Mouse (Mus musculus): ENCODE results near the gene Baz1a. TPM values are rescaled to one million over a fixed set of nuclear protein-coding genes. Genes with fewer than 3 reads are reported as not detected.

The Baz1a gene
- polyA plus RNA-seq, 1 experiment from 2014 or later, result 12.1 TPM

DNA sequence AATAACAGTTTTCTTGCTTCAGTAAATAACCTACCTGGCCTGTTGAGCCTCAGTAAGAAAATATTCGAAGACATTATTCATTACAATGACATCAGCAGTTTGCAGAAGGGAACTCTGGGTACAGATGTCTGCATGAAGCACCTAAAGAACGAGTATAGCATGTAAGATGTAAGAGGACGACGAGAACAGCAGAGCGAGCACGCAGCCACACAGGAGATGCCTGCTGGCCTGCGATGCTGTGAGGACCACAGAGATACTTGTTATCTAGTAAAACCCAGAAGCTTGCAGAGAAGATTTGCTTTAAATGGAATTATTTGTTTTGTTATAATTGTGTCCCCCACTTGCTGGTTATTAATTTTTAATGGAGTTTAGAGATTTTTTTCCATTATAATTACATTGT lies 39.1 kb upstream of the Baz1a start:
- ATAC-seq, result no peak
- Histone ChIP-seq H3K36me3 (ENCODE audit: control insufficient read depth, insufficient read depth) (no peaks in the 10 kb centered on the region), H3K27me3 (replicated peaks; ENCODE audit: control insufficient read depth, insufficient read depth, low read length) (no peaks in the 10 kb centered on the region), H3K27ac (ENCODE audit: low read length) (no peak overlapping the region), H3K4me3 (replicated peaks; ENCODE audit: low read length) (no peak overlapping the region), H3K4me1 (replicated peaks; ENCODE audit: control insufficient read depth, insufficient read depth, low read length) (no peaks in the 10 kb centered on the region), H3K9me3 (ENCODE audit: control insufficient read depth, low read length) (no peaks in the 10 kb centered on the region), H3K9ac (replicated peaks; ENCODE audit: low read depth, low read length) (no peak overlapping the region), H3K4me2 (ENCODE audit: low read length) (no peak overlapping the region)
- 91% methylated on average over 7 of the region's 7 CpGs for WGBS

GRCm38 (mm10) chr12:55051210-55052173 lies 37.3 kb upstream of the Baz1a start:
- Histone ChIP-seq H3K27me3 (replicated peaks; ENCODE audit: control insufficient read depth, insufficient read depth, low read length) (no peaks in the 10 kb centered on the region), H3K4me1 (replicated peaks; ENCODE audit: control insufficient read depth, insufficient read depth, low read length) (no peaks in the 10 kb centered on the region), H3K4me2 (ENCODE audit: low read length) (no peak overlapping the region), H3K27ac (ENCODE audit: low read length) (no peak overlapping the region), H3K36me3 (ENCODE audit: control insufficient read depth, insufficient read depth) (peaks cover 1% of the 10 kb centered on the region; the same call in 1 of the 2 replicates), H3K4me3 (replicated peaks; ENCODE audit: low read length) (no peak overlapping the region), H3K9me3 (ENCODE audit: control insufficient read depth, low read length) (no peaks in the 10 kb centered on the region), H3K9ac (replicated peaks; ENCODE audit: low read depth, low read length) (no peak overlapping the region)
- ATAC-seq, result no peak
- WGBS, result 96% methylated on average over 8 of the region's 8 CpGs

GRCm38 (mm10) chr12:55049731-55050353 lies 35.7 kb upstream of the Baz1a start:
- no peak overlapping the region for H3K9ac ChIP-seq (replicated peaks; ENCODE audit: low read depth, low read length)
- no peak overlapping the region for H3K4me2 ChIP-seq (ENCODE audit: low read length)
- no peak overlapping the region for H3K4me3 ChIP-seq (replicated peaks; ENCODE audit: low read length)
- ATAC-seq, result no peak
- WGBS, result 93% methylated on average over 8 of the region's 8 CpGs
- H3K36me3 ChIP-seq (ENCODE audit: control insufficient read depth, insufficient read depth), result peaks cover 8% of the 10 kb centered on the region
- H3K27me3 ChIP-seq (replicated peaks; ENCODE audit: control insufficient read depth, insufficient read depth, low read length), result no peaks in the 10 kb centered on the region
- no peaks in the 10 kb centered on the region for H3K9me3 ChIP-seq (ENCODE audit: control insufficient read depth, low read length)
- H3K4me1 ChIP-seq (replicated peaks; ENCODE audit: control insufficient read depth, insufficient read depth, low read length), result no peaks in the 10 kb centered on the region
- H3K27ac ChIP-seq (ENCODE audit: low read length), result no peak overlapping the region

DNA sequence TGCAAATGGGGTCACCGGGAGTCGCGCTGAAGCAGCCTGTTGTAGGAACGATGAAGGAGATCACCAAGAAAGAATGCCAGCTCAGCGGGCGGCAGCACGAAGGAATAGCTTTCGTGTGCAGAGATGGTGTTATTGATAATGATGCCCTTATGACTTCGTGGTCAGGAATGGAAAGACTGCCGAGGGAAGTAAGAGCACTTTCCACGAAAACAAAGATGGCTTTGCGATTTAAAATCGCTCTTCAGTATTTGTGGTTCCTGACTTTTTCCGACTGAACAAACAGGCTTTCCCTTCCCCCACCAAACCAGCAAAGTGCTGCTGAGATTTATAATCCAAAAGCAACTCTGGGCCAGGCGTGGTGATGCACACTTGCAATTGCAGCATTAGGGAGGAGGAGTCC lies 26.9 kb upstream of the Baz1a start:
- no peaks in the 10 kb centered on the region for H3K9me3 ChIP-seq (ENCODE audit: control insufficient read depth, low read length)
- 86% methylated on average over 15 of the region's 15 CpGs for WGBS

GRCm38 (mm10) chr12:55027088-55027487 lies 12.9 kb upstream of the Baz1a start:
- H3K9ac ChIP-seq (replicated peaks; ENCODE audit: low read depth, low read length), result no peak overlapping the region
- no peaks in the 10 kb centered on the region for H3K4me1 ChIP-seq (replicated peaks; ENCODE audit: control insufficient read depth, insufficient read depth, low read length)
- 77% methylated on average over 3 of the region's 3 CpGs for WGBS
- no peaks in the 10 kb centered on the region for H3K36me3 ChIP-seq (ENCODE audit: control insufficient read depth, insufficient read depth)
- no peak overlapping the region for H3K27ac ChIP-seq (ENCODE audit: low read length)
- H3K4me3 ChIP-seq (replicated peaks; ENCODE audit: low read length), result no peak overlapping the region
- no peaks in the 10 kb centered on the region for H3K9me3 ChIP-seq (ENCODE audit: control insufficient read depth, low read length)
- no peaks in the 10 kb centered on the region for H3K27me3 ChIP-seq (replicated peaks; ENCODE audit: control insufficient read depth, insufficient read depth, low read length)
- no peak for ATAC-seq
- H3K4me2 ChIP-seq (ENCODE audit: low read length), result no peak overlapping the region

More for the DNA sequence above, 26.9 kb upstream of the Baz1a start:
- Histone ChIP-seq H3K4me2 (ENCODE audit: low read length) (no peak overlapping the region), H3K27me3 (replicated peaks; ENCODE audit: control insufficient read depth, insufficient read depth, low read length) (no peaks in the 10 kb centered on the region), H3K4me3 (replicated peaks; ENCODE audit: low read length) (no peak overlapping the region), H3K4me1 (replicated peaks; ENCODE audit: control insufficient read depth, insufficient read depth, low read length) (no peaks in the 10 kb centered on the region), H3K9ac (replicated peaks; ENCODE audit: low read depth, low read length) (no peak overlapping the region), H3K36me3 (ENCODE audit: control insufficient read depth, insufficient read depth) (peaks cover 2% of the 10 kb centered on the region), H3K27ac (ENCODE audit: low read length) (no peak overlapping the region)
- no peak for ATAC-seq

- no peaks in the 10 kb centered on the region for H3K36me3 ChIP-seq (ENCODE audit: control insufficient read depth, insufficient read depth)
- ATAC-seq, result no peak
- no peaks in the 10 kb centered on the region for H3K4me1 ChIP-seq (replicated peaks; ENCODE audit: control insufficient read depth, insufficient read depth, low read length)
- no peak overlapping the region for H3K4me2 ChIP-seq (ENCODE audit: low read length)
- WGBS, result 67% methylated on average over 2 of the region's 2 CpGs
- no peak overlapping the region for H3K27ac ChIP-seq (ENCODE audit: low read length)
- H3K9ac ChIP-seq (replicated peaks; ENCODE audit: low read depth, low read length), result no peak overlapping the region
- no peaks in the 10 kb centered on the region for H3K9me3 ChIP-seq (ENCODE audit: control insufficient read depth, low read length)
- no peak overlapping the region for H3K4me3 ChIP-seq (replicated peaks; ENCODE audit: low read length)
- no peaks in the 10 kb centered on the region for H3K27me3 ChIP-seq (replicated peaks; ENCODE audit: control insufficient read depth, insufficient read depth, low read length)
Measured at GRCm38 (mm10) chr12:55023284-55023683, 9.1 kb upstream of the Baz1a start.

DNA sequence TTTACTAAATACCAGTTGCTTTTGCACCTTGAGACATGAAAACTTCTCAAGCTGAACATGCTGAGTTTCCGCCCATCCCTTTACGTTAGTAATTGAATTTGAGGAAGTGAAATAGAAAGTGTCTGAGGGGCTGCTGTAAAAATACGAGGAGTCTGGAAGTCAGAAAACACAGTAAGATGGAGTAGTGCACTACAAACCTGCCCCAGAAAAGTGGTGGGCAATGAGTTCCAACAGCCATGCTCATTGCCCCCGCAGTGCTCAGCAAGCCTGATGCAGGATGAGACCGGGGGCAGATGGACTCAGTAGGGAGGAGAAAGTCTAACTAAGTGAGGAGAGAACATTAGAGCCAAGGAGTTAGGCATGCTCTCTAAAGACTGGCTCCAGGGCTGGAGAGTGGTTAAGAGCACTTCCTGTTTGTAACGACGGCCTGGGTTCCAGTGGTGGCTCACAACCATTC lies 5.3 kb upstream of the Baz1a start:
- no peak for ATAC-seq
- Histone ChIP-seq H3K4me1 (replicated peaks; ENCODE audit: control insufficient read depth, insufficient read depth, low read length) (no peaks in the 10 kb centered on the region; the same call in 1 of the 2 replicates), H3K27ac (ENCODE audit: low read length) (no peak overlapping the region), H3K9me3 (ENCODE audit: control insufficient read depth, low read length) (no peaks in the 10 kb centered on the region), H3K9ac (replicated peaks; ENCODE audit: low read depth, low read length) (no peak overlapping the region), H3K4me2 (ENCODE audit: low read length) (no peak overlapping the region), H3K36me3 (ENCODE audit: control insufficient read depth, insufficient read depth) (no peaks in the 10 kb centered on the region), H3K27me3 (replicated peaks; ENCODE audit: control insufficient read depth, insufficient read depth, low read length) (no peaks in the 10 kb centered on the region), H3K4me3 (replicated peaks; ENCODE audit: low read length) (no peak overlapping the region)
- 93% methylated on average over 7 of the region's 7 CpGs for WGBS

DNA sequence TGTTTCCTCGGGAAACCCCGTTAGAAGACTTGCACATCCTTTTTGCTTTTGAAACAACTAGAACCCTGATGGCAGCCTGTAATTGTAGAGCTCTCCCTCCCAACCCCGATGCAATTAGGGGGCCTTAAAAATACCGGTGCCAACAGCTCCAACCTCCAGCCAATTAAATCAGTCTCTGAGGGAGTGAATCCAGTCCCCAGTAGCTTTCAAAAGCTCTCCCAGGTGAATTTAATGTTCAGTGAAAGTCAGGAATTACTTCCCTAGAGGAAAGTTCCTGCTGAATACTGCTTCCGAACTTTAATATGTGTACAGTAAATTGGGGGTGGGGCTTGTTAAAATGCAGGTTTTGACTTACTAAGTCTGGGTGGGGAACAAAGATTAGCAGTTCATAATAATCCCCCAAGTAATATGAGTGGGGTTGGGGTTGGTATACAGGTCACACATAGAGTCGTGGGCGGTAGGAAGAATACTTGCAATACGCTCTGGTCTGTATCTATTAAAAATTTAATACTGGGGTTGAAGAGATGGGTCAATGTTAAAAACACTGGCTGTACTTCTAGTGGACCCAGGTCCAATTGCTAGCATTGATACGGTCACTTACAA lies 3.1 kb upstream of the Baz1a start:
- Histone ChIP-seq H3K27me3 (replicated peaks; ENCODE audit: control insufficient read depth, insufficient read depth, low read length) (no peaks in the 10 kb centered on the region), H3K4me1 (replicated peaks; ENCODE audit: control insufficient read depth, insufficient read depth, low read length) (no peaks in the 10 kb centered on the region; the same call in 1 of the 2 replicates), H3K36me3 (ENCODE audit: control insufficient read depth, insufficient read depth) (no peaks in the 10 kb centered on the region), H3K4me2 (ENCODE audit: low read length) (no peak overlapping the region), H3K9ac (replicated peaks; ENCODE audit: low read depth, low read length) (no peak overlapping the region), H3K4me3 (replicated peaks; ENCODE audit: low read length) (no peak overlapping the region), H3K9me3 (ENCODE audit: control insufficient read depth, low read length) (no peaks in the 10 kb centered on the region), H3K27ac (ENCODE audit: low read length) (no peak overlapping the region)
- WGBS, result 40% methylated on average over 9 of the region's 9 CpGs
- no peak for ATAC-seq
